Mouse (Mus musculus) MEL (cell line): ENCODE measurements around the gene C2cd4a. TPM values are rescaled to one million over a fixed set of nuclear protein-coding genes. Genes with fewer than 3 reads are reported as not detected.

Experiments
- DNase-seq: peaks from one replicate; pipeline ENCODE4 v3.0.0; 2011; ENCODE audit warnings: low read depth, low spot score
- H3K27ac ChIP-seq: 2 replicates; pipeline ENCODE4 v1.5.1; 2012; ENCODE audit warnings: low read depth, mild to moderate bottlenecking, control low read depth, low read length, moderate library complexity; ENCODE audit not compliant: control insufficient read depth
- H3K27me3 ChIP-seq, 2 experiments: fragments of 150-350 bp in 1 of 2; sonication (generic) in 1 of 2; 2 replicates each; pipeline ENCODE4 v1.6.1; 2012; ENCODE audit warnings: low read length in 2 of 2, mild to moderate bottlenecking in 2 of 2, improper control_type of control experiment in 1 of 2, moderate library complexity in 1 of 2; ENCODE audit not compliant: insufficient read depth in 2 of 2, control insufficient read depth in 1 of 2
- H3K36me3 ChIP-seq, 2 experiments: 2 replicates each; pipeline ENCODE4 v1.6.1; 2012 to 2014; ENCODE audit warnings: low read length in 2 of 2, improper control_type of control experiment in 1 of 2, inconsistent platforms in 1 of 2, mild to moderate bottlenecking in 1 of 2; ENCODE audit not compliant: insufficient read depth in 2 of 2, control insufficient read depth in 1 of 2
- H3K4me1 ChIP-seq, 2 experiments: fragments of 150-350 bp in 1 of 2; sonication (generic) in 1 of 2; 2 replicates each; pipeline ENCODE4 v1.6.1; 2012; ENCODE audit warnings: low read length in 2 of 2, improper control_type of control experiment in 1 of 2, mild to moderate bottlenecking in 1 of 2; ENCODE audit not compliant: insufficient read depth in 2 of 2, control insufficient read depth in 1 of 2
- H3K4me3 ChIP-seq, 2 experiments: fragments of 150-350 bp in 1 of 2; sonication (generic) in 1 of 2; 2 replicates each; pipeline ENCODE4 v1.5.1; 2012; ENCODE audit warnings: low read depth in 2 of 2, low read length in 2 of 2, mild to moderate bottlenecking in 2 of 2, moderate library complexity in 2 of 2, control low read depth in 1 of 2, improper control_type of control experiment in 1 of 2; ENCODE audit not compliant: control insufficient read depth in 1 of 2, insufficient read depth in 1 of 2
- H3K79me2 ChIP-seq: 2 replicates; pipeline ENCODE4 v1.6.1; 2012; ENCODE audit warnings: mild to moderate bottlenecking, low read length, moderate library complexity; ENCODE audit not compliant: control insufficient read depth, poor library complexity, insufficient read depth
- H3K9ac ChIP-seq: 2 replicates; pipeline ENCODE4 v1.6.1; 2012; ENCODE audit warnings: low read depth, mild to moderate bottlenecking, control low read depth, low read length, moderate library complexity; ENCODE audit not compliant: control insufficient read depth, poor library complexity, severe bottlenecking
- H3K9me3 ChIP-seq: fragments of 150-350 bp; sonication (generic); replicated peaks from 2 replicates; pipeline ENCODE4 v1.6.1; 2012; ENCODE audit warnings: mild to moderate bottlenecking, low read length, improper control_type of control experiment, moderate library complexity; ENCODE audit not compliant: insufficient read depth
- BHLHE40 ChIP-seq: IDR thresholded peaks from 2 replicates; pipeline ENCODE4 v1.6.1; 2012; ENCODE audit warnings: low read depth, mild to moderate bottlenecking, inconsistent platforms, low read length, improper control_type of control experiment, borderline replicate concordance
- CHD1 ChIP-seq: IDR thresholded peaks from 2 replicates; pipeline ENCODE4 v1.6.1; 2012; ENCODE audit warnings: low read depth, mild to moderate bottlenecking, inconsistent platforms, low read length, improper control_type of control experiment
- CHD2 ChIP-seq: IDR thresholded peaks from 2 replicates; pipeline ENCODE4 v1.6.1; 2011; ENCODE audit warnings: low read length, improper control_type of control experiment
- CTCF ChIP-seq, 3 experiments: IDR thresholded peaks in 2 of 3; conservative IDR thresholded peaks in 1 of 3; 2 replicates each; pipeline ENCODE4 v1.5.1; 2011 to 2012; ENCODE audit warnings: low read length in 3 of 3, low read depth in 2 of 3, mild to moderate bottlenecking in 2 of 3, improper control_type of control experiment in 1 of 3, inconsistent platforms in 1 of 3, mixed read lengths in 1 of 3, moderate library complexity in 1 of 3; ENCODE audit not compliant: control insufficient read depth in 1 of 3, insufficient read depth in 1 of 3, poor library complexity in 1 of 3, severe bottlenecking in 1 of 3
- E2F4 ChIP-seq: IDR thresholded peaks from 2 replicates; pipeline ENCODE4 v1.6.1; 2011; ENCODE audit warnings: low read depth, low read length, improper control_type of control experiment, borderline replicate concordance
- EP300 ChIP-seq, 2 experiments: IDR thresholded peaks; 2 replicates each; pipeline ENCODE4 v1.6.1; 2011; ENCODE audit warnings: improper control_type of control experiment in 2 of 2, low read length in 2 of 2, low read depth in 1 of 2, mild to moderate bottlenecking in 1 of 2
- ETS1 ChIP-seq: IDR thresholded peaks from 2 replicates; pipeline ENCODE4 v1.6.1; 2012; ENCODE audit warnings: low read depth, mild to moderate bottlenecking, inconsistent platforms, low read length, improper control_type of control experiment, moderate library complexity
- GABPA ChIP-seq: IDR thresholded peaks from 2 replicates; pipeline ENCODE4 v1.6.1; 2012; ENCODE audit warnings: low read depth, mild to moderate bottlenecking, inconsistent platforms, low read length, improper control_type of control experiment, moderate library complexity
- HCFC1 ChIP-seq: IDR thresholded peaks from 2 replicates; pipeline ENCODE4 v1.6.1; 2012; ENCODE audit warnings: low read depth, mild to moderate bottlenecking, inconsistent platforms, low read length, improper control_type of control experiment, moderate library complexity
- JUND ChIP-seq: IDR thresholded peaks from 2 replicates; pipeline ENCODE4 v1.6.1; 2011; ENCODE audit warnings: low read depth, mild to moderate bottlenecking, improper control_type of control experiment, low read length
- MAZ ChIP-seq: IDR thresholded peaks from 2 replicates; pipeline ENCODE4 v1.6.1; 2012; ENCODE audit warnings: low read depth, mild to moderate bottlenecking, inconsistent platforms, low read length, improper control_type of control experiment
- MEF2A ChIP-seq: IDR thresholded peaks from 2 replicates; pipeline ENCODE4 v1.6.1; 2014; ENCODE audit warnings: low read depth, mild to moderate bottlenecking, inconsistent platforms, low read length, improper control_type of control experiment; ENCODE audit not compliant: poor library complexity, insufficient replicate concordance, severe bottlenecking; ENCODE audit errors: extremely low read depth
- MYB ChIP-seq: IDR thresholded peaks from 2 replicates; pipeline ENCODE4 v1.6.1; 2011; ENCODE audit warnings: mild to moderate bottlenecking, low read depth, low read length, improper control_type of control experiment
- NELFE ChIP-seq: IDR thresholded peaks from 2 replicates; pipeline ENCODE4 v1.6.1; 2011; ENCODE audit warnings: low read depth, low read length, improper control_type of control experiment
- POLR2AphosphoS2 ChIP-seq: IDR thresholded peaks from 2 replicates; pipeline ENCODE4 v1.6.1; 2011; ENCODE audit warnings: low read length, improper control_type of control experiment
- POLR2AphosphoS5 ChIP-seq: IDR thresholded peaks from 2 replicates; pipeline ENCODE4 v1.6.1; 2012; ENCODE audit warnings: low read depth, borderline replicate concordance, mild to moderate bottlenecking, inconsistent platforms, low read length, moderate library complexity, mixed read lengths
- RAD21 ChIP-seq: IDR thresholded peaks from 2 replicates; pipeline ENCODE4 v1.6.1; 2011; ENCODE audit warnings: mild to moderate bottlenecking, low read depth, low read length, improper control_type of control experiment
- RCOR1 ChIP-seq: IDR thresholded peaks from 2 replicates; pipeline ENCODE4 v1.6.1; 2012; ENCODE audit warnings: low read depth, mild to moderate bottlenecking, inconsistent platforms, low read length, improper control_type of control experiment
- SMC3 ChIP-seq: IDR thresholded peaks from 2 replicates; pipeline ENCODE4 v1.6.1; 2011; ENCODE audit warnings: low read depth, low read length, improper control_type of control experiment
- TCF12 ChIP-seq: IDR thresholded peaks from 2 replicates; pipeline ENCODE4 v1.6.1; 2014; ENCODE audit warnings: low read depth, mild to moderate bottlenecking, inconsistent platforms, low read length, improper control_type of control experiment, moderate library complexity
- USF1 ChIP-seq: IDR thresholded peaks from 2 replicates; pipeline ENCODE4 v1.6.1; 2014; ENCODE audit warnings: low read depth, mild to moderate bottlenecking, inconsistent platforms, low read length, improper control_type of control experiment, moderate library complexity
- ZC3H11A ChIP-seq: IDR thresholded peaks from 2 replicates; pipeline ENCODE4 v1.6.1; 2012; ENCODE audit warnings: low read depth, mild to moderate bottlenecking, inconsistent platforms, low read length, improper control_type of control experiment
- ZNF384 ChIP-seq: IDR thresholded peaks from 2 replicates; pipeline ENCODE4 v1.6.1; 2012; ENCODE audit warnings: low read depth, mild to moderate bottlenecking, inconsistent platforms, low read length, improper control_type of control experiment
- polyA plus RNA-seq, 2 experiments: library from polyadenylated mRNA; stranded (reverse) in 1 of 2; unstranded in 1 of 2; fragments of >175 nt in 1 of 2; fragments of >200 nt in 1 of 2; gene quantifications; 2 replicates each; pipeline versions ENCODE4 v1.2.1 to v1.2.4; 2012; ENCODE audit warnings: low replicate concordance in 2 of 2, low read depth in 1 of 2; ENCODE audit not compliant: insufficient read length in 2 of 2, insufficient read depth in 1 of 2, missing spikeins in 1 of 2
- total RNA-seq: library from RNA; depleted of rRNA; stranded (reverse); fragments of 300-350 nt; gene quantifications from 2 replicates; pipeline ENCODE4 v1.2.3, GENCODE M21; 2012

C2cd4a gene
- total and polyA plus RNA-seq, 3 experiments: not detected

GRCm38 (mm10) chr9:67783925-67784324, 48.2 kb downstream of the C2cd4a start:
- TF ChIP-seq CTCF (IDR thresholded peaks at IDR 0.05 in 2 of 3, conservative IDR thresholded peaks at IDR 0.05 in 1 of 3; ENCODE audit: control insufficient read depth in 1 of 3, insufficient read depth in 1 of 3, low read depth in 2 of 3, low read length in 3 of 3, poor library complexity in 1 of 3, severe bottlenecking in 1 of 3) (peak; percentile 55 to 60 (median 59)), CHD2 (no peak), HCFC1 (no peak), ETS1 (no peak), SMC3 (peak; percentile 35; the same call in 1 of the 2 replicates), RAD21 (peak; percentile 50)

GRCm38 (mm10) chr9:67783464-67783863, 48.7 kb downstream of the C2cd4a start:
- Histone ChIP-seq H3K9ac (no peak overlapping the region), H3K4me1 (no peaks in the 10 kb centered on the region), H3K9me3 (no peaks in the 10 kb centered on the region), H3K27ac (no peak overlapping the region), H3K79me2 (no peaks in the 10 kb centered on the region), H3K36me3 (no peaks in the 10 kb centered on the region), H3K27me3 (no peaks in the 10 kb centered on the region), H3K4me3 (no peak overlapping the region)
- no peak for DNase-seq
- TF ChIP-seq ZNF384: no peak
- no peak for TF ChIP-seq POLR2AphosphoS2
- no peak for TF ChIP-seq MYB
- TF ChIP-seq RCOR1: no peak
- TF ChIP-seq MEF2A: no peak
- no peak for TF ChIP-seq MAZ
- TF ChIP-seq HCFC1: no peak
- no peak for TF ChIP-seq E2F4
- TF ChIP-seq CHD1: no peak
- TF ChIP-seq JUND: no peak
- TF ChIP-seq USF1: no peak
- no peak for TF ChIP-seq SMC3
- TF ChIP-seq POLR2AphosphoS5: no peak
- no peak for TF ChIP-seq TCF12
- TF ChIP-seq NELFE: no peak
- TF ChIP-seq CHD2: no peak
- TF ChIP-seq GABPA: no peak
- TF ChIP-seq EP300 (IDR thresholded peaks at IDR 0.05; ENCODE audit: low read depth in 1 of 2, low read length in 2 of 2): no peak
- no peak for TF ChIP-seq ZC3H11A
- no peak for TF ChIP-seq BHLHE40

More at GRCm38 (mm10) chr9:67783925-67784324, 48.2 kb downstream of the C2cd4a start:
- Histone ChIP-seq H3K4me3 (no peak overlapping the region), H3K27me3 (no peaks in the 10 kb centered on the region), H3K4me1 (no peaks in the 10 kb centered on the region), H3K27ac (no peak overlapping the region), H3K9me3 (no peaks in the 10 kb centered on the region), H3K9ac (no peak overlapping the region), H3K79me2 (no peaks in the 10 kb centered on the region), H3K36me3 (no peaks in the 10 kb centered on the region)
- DNase-seq: peak; percentile 32
